Mouse (Mus musculus) small intestine, adult 2 months (tissue): ENCODE results near the gene Muc1. TPM values are rescaled to one million over a fixed set of nuclear protein-coding genes. Genes with fewer than 3 reads are reported as not detected.

Experiments
- H3K27ac ChIP-seq: fragments of 200-500 bp; 2 replicates; pipeline ENCODE4 v1.5.1; 2012; ENCODE audit warnings: low read depth, low read length, control low read depth, inconsistent platforms; ENCODE audit not compliant: insufficient read depth
- H3K27me3 ChIP-seq: fragments of 200-500 bp; 2 replicates; pipeline ENCODE4 v1.6.1; 2012; ENCODE audit warnings: mild to moderate bottlenecking, moderate library complexity, low read length, inconsistent platforms; ENCODE audit not compliant: control insufficient read depth, insufficient read depth
- H3K36me3 ChIP-seq: fragments of 200-500 bp; 2 replicates; pipeline ENCODE4 v1.6.1; 2012; ENCODE audit warnings: mild to moderate bottlenecking, low read length, control low read depth, inconsistent platforms; ENCODE audit not compliant: control insufficient read depth, insufficient read depth
- H3K4me1 ChIP-seq: fragments of 200-500 bp; 2 replicates; pipeline ENCODE4 v1.6.1; 2012; ENCODE audit warnings: low read length, inconsistent platforms, mixed read lengths; ENCODE audit not compliant: control insufficient read depth, insufficient read depth, insufficient read length
- H3K4me3 ChIP-seq: fragments of 200-500 bp; 2 replicates; pipeline ENCODE4 v1.5.1; 2012; ENCODE audit warnings: low read depth, mild to moderate bottlenecking, control low read depth, inconsistent platforms, low read length, moderate library complexity
- CTCF ChIP-seq: fragments of 200-500 bp; IDR thresholded peaks from 2 replicates; pipeline ENCODE4 v1.5.1; 2012; ENCODE audit warnings: low read depth, mild to moderate bottlenecking, control low read depth, inconsistent platforms, low read length, moderate library complexity, mixed read lengths; ENCODE audit not compliant: insufficient replicate concordance, insufficient read length; ENCODE audit errors: extremely low read depth
- POLR2A ChIP-seq: fragments of 200-500 bp; IDR thresholded peaks from 2 replicates; pipeline ENCODE4 v1.6.1; 2012; ENCODE audit warnings: low read depth, mild to moderate bottlenecking, control low read depth, inconsistent platforms, low read length, moderate library complexity
- WGBS: fragments of 180-500 bp; shearing (Covaris S2); methylation state at CpG from one replicate; pipeline ENCODE4 v1.1.7; 2018; 5-methylcytosine and 5-hydroxymethylcytosine counted together
- polyA plus RNA-seq: library from polyadenylated mRNA; depleted of rRNA; stranded (reverse); fragments of >200 nt; gene quantifications from 2 replicates; pipeline ENCODE4 v1.2.3, GENCODE M21; 2012

Muc1 gene
- polyA plus RNA-seq, 1 experiment, result 0.76 TPM

DNA sequence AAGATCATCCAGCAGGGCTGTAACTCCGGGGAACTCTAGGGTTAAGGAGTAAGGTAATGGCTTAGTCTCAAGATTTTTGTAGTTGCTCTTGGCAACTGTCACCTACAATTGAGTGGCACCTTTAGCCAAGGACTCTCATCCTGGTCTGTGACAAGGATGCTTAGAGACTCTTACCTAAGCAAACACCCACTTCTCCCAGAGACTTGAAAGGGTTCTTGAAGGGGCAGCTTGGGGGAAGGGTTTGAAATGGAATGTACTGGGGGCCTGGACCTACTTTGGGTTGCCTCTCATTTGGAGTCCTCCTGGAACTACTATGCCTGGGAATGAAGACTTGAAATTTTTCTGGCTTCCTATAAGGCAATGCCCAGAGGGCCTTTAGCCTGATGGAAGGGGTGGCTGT lies 10.6 kb upstream of the Muc1 start:
- no peaks in the 10 kb centered on the region for H3K27me3 ChIP-seq
- H3K4me3 ChIP-seq, result no peak overlapping the region
- H3K27ac ChIP-seq, result no peak overlapping the region
- no peaks in the 10 kb centered on the region for H3K4me1 ChIP-seq
- no peak for TF ChIP-seq CTCF
- TF ChIP-seq POLR2A, result no peak
- H3K36me3 ChIP-seq, result no peaks in the 10 kb centered on the region
- WGBS, result 82% methylated on average over 1 of the region's 1 CpGs

DNA sequence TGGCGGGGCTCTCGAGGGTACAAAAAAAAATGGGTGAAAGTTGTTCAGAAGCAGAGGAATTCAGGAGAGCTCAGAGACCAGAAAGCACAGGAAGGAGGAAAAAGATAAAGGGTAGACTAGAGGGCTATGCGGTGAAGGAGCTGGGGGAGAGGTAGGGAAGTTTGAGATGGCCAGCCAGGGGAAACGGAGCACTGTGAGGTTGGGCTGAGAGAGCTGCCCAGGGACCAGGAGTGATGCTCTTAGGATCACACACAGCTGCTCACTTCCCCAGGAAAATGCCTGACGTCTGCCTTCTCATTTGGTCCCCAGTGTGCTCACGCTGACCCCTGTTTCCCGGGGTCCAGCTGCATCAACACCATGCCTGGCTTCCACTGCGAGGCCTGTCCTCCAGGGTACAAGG lies 9.3 kb upstream of the Muc1 start:
- Histone ChIP-seq H3K27me3 (no peaks in the 10 kb centered on the region), H3K4me1 (no peaks in the 10 kb centered on the region), H3K4me3 (no peak overlapping the region), H3K27ac (no peak overlapping the region), H3K36me3 (no peaks in the 10 kb centered on the region)
- no peak for TF ChIP-seq CTCF
- TF ChIP-seq POLR2A, result no peak
- 56% methylated on average over 8 of the region's 8 CpGs for WGBS

DNA sequence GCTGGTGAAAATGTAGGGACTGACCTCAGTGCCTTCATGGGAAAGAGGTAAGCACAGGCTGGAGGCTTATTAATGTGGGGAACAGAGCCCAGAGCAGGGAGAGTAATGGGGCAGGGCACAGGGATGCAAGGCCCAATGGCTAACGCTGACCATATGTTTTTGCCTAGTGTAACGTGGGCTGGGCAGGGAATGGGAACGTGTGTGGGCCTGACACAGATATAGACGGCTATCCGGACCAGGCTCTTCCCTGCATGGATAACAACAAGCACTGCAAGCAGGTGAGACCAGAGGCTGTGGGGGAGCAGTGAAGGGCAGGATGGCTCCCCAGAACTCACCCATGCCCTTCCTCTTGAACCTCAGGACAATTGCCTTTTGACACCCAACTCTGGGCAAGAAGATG lies 7.7 kb upstream of the Muc1 start:
- Histone ChIP-seq H3K4me1 (no peaks in the 10 kb centered on the region), H3K27ac (no peak overlapping the region), H3K4me3 (no peak overlapping the region), H3K36me3 (no peaks in the 10 kb centered on the region), H3K27me3 (peaks cover 9% of the 10 kb centered on the region; the same call in 1 of the 2 replicates)
- no peak for TF ChIP-seq CTCF
- TF ChIP-seq POLR2A, result no peak
- WGBS, result 84% methylated on average over 5 of the region's 5 CpGs

DNA sequence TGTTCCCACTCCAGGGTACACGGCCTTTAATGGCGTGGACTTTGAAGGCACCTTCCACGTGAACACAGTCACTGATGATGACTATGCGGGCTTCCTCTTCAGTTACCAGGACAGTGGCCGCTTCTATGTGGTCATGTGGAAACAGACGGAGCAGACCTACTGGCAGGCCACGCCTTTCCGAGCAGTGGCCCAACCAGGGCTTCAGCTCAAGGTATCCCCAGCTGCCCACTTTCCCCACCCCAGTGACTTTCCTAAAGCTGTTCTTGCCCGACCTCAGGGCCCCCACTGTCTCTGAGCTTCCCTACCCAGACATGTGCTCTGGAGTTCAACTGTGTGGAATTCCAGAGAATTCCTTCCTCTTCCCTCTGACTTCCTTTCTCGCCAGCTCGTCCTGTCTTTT lies 4.1 kb upstream of the Muc1 start:
- H3K36me3 ChIP-seq, result no peaks in the 10 kb centered on the region
- H3K27ac ChIP-seq, result no peak overlapping the region
- H3K4me3 ChIP-seq, result no peak overlapping the region
- H3K4me1 ChIP-seq, result peaks cover 6% of the 10 kb centered on the region
- TF ChIP-seq CTCF, result no peak
- no peak for TF ChIP-seq POLR2A
- H3K27me3 ChIP-seq, result peaks cover 13% of the 10 kb centered on the region
- WGBS, result 79% methylated on average over 11 of the region's 11 CpGs

DNA sequence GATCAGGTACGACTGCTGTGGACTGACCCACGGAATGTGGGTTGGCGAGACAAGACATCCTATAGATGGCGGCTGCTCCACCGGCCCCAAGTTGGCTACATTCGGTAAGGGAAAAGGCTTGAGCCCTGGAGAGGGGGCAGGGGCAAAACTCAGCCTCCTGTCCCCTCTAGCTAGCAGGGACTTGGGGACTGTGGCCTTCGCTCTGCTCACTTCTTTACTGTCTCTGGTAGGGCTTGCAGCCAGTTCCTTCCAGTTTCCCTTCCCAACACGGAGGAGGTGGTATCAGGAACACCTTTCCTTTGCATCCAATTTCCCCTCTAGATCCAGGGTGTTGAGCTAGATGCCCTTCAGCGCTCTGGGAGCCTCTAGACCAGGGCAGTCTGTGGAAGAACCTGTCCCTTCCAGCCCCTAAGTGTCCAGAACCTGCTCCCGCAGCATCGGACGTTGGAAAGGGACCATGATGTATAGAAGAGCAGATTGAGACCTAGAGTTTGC lies 3.5 kb upstream of the Muc1 start:
- 71% methylated on average over 12 of the region's 12 CpGs for WGBS
- TF ChIP-seq POLR2A (no peak), CTCF (no peak)
- peaks cover 6% of the 10 kb centered on the region for H3K4me1 ChIP-seq
- H3K4me3 ChIP-seq, result no peak overlapping the region
- no peaks in the 10 kb centered on the region for H3K36me3 ChIP-seq
- H3K27ac ChIP-seq, result no peak overlapping the region
- H3K27me3 ChIP-seq, result peaks cover 13% of the 10 kb centered on the region

DNA sequence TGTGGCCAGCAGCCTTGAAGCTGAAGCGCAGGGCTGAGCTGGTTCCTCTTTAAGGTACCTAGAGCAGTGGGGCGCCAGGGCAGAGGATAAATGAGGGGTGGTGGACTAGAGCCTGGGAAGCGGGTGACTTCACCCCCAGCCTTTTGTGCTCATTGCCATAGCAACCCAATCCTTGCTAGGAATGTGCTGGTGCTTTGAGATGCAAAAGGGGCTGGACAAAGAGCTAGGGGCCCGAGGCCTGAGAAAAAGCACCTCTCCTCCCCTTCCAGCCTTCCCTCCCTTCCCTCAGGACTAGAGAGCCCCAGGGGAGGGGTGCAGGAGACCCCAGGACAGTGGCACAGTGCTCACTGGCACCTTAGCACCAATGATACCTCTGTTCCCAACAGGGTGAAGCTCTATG lies 2.9 kb upstream of the Muc1 start:
- H3K27me3 ChIP-seq, result peaks cover 14% of the 10 kb centered on the region
- 85% methylated on average over 4 of the region's 4 CpGs for WGBS
- H3K27ac ChIP-seq, result no peak overlapping the region
- H3K4me1 ChIP-seq, result peaks cover 6% of the 10 kb centered on the region
- no peak for TF ChIP-seq CTCF
- TF ChIP-seq POLR2A, result no peak
- H3K4me3 ChIP-seq, result no peak overlapping the region
- H3K36me3 ChIP-seq, result no peaks in the 10 kb centered on the region

DNA sequence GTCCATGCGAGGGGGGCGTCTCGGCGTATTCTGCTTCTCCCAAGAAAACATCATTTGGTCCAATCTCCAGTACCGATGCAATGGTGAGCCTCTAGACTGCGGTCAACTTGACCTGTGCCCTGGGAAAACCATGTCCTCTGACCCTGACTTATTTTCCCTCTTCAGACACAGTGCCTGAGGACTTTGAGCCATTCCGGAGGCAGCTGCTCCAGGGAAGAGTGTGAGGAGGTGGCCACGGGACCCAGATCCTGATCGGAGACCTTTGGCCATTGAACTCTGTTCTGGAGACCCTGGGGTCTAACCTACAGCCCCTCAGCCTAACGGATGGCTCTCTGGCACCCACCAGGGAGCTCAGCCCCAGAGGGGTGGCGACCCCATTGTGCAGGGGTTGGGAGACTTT lies 2.5 kb upstream of the Muc1 start:
- Histone ChIP-seq H3K27ac (no peak overlapping the region), H3K4me3 (no peak overlapping the region), H3K4me1 (peaks cover 6% of the 10 kb centered on the region), H3K27me3 (peaks cover 18% of the 10 kb centered on the region), H3K36me3 (no peaks in the 10 kb centered on the region)
- 64% methylated on average over 11 of the region's 11 CpGs for WGBS
- no peak for TF ChIP-seq CTCF
- no peak for TF ChIP-seq POLR2A
